Mouse (Mus musculus) mesoderm, embryonic 11.5 days (tissue): ENCODE data around the gene Fam126a.

Experiments
- DNase-seq: peaks from one replicate; pipeline ENCODE4 v3.0.0-alpha.2; 2012; ENCODE audit warnings: low read depth, low spot score

The Fam126a gene

DNA sequence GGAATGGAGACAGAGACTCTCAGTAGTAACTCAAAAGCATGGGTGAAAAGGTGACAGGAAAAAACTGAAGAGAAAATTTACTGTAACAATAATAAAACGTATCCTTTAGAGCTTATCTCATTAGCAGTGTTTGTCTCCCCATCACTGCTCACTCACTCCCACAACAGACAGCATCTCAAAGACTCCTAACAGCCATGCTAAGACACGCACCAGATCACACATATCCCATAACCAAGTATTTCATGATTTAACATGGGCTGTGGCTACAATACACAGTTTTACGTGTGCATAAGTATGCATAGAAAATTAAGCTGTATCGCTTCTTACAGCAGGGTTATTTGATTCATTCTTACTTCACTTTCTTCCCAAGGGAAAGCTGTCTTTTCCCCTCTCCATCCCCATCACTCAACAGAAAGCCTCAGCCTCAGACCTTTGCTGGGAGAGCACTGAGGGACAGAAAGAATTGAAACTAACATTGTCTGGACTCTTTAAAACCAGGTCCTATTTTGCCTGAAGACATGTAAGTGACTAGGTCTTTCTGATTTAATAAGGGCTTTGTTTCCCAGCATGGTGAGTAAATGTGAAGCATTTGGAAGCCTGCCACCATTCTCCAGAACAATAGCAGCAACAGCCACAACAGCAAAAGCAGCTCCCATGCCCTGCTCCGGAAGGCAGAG lies 37.5 kb downstream of the Fam126a start:
- no peak for DNase-seq

- no peak for DNase-seq
Observed at GRCm38 (mm10) chr5:23990001-23990400, 40.5 kb downstream of the Fam126a start.

- no peak for DNase-seq
Observed at GRCm38 (mm10) chr5:23987792-23988191, 42.7 kb downstream of the Fam126a start.

- no peak for DNase-seq
Observed at GRCm38 (mm10) chr5:23982081-23982480, 48.4 kb downstream of the Fam126a start.

DNA sequence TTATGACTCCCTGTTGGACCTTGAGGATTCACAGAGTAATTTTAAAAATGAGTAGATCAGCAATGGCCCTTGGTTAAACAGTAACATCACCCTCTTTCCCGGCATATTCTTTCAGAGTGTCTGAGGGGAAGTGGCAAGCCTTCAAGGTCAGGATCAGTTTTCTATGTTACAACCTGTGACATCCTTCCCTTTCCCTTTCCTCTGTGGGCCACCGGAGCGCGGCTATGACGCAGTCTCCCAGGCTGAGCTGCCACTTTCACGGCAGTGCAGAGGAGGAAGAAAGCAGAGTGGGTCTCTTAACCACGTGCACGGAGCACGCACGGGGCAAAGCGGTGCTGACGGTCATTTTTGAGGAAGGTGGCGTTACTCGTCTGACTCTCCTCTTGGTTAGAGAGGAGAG lies 52.0 kb downstream of the Fam126a start:
- no peak for DNase-seq

GRCm38 (mm10) chr5:23974994-23975575 lies 55.4 kb downstream of the Fam126a start:
- no peak for DNase-seq

GRCm38 (mm10) chr5:23967705-23968104 lies 62.8 kb downstream of the Fam126a start:
- DNase-seq: no peak

DNA sequence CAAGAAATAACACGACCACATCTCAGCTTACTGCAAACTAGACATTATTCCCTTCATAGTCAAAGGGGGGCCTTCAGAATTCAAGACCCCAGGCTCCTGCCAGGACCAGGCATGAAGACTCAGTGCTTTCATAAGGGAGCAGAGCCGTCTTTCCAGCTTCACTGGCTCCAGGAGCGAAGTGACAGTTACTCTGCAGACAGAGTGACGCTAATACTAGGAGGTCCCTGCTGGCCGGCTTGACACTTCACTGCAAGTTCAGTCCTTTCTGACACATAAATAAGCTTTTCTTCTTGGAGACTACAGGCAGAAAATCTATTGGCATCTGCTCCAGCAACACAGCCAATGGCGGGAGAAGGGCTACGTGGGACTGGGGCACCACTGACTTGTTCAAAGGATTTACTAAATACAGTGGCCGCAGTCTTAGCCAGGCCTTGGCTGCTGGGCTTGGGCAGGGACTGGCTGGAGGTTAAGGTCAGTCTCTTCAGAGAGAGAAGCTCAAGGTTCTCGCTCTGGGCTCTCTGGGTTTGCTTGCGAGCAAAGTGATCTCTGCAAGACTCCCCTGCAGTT lies 65.8 kb downstream of the Fam126a start:
- DNase-seq: no peak

GRCm38 (mm10) chr5:23953047-23953446 lies 77.4 kb downstream of the Fam126a start:
- DNase-seq: no peak

GRCm38 (mm10) chr5:23948071-23948470 lies 82.4 kb downstream of the Fam126a start:
- no peak for DNase-seq

GRCm38 (mm10) chr5:23945056-23945455 lies 85.4 kb downstream of the Fam126a start:
- DNase-seq: no peak

DNA sequence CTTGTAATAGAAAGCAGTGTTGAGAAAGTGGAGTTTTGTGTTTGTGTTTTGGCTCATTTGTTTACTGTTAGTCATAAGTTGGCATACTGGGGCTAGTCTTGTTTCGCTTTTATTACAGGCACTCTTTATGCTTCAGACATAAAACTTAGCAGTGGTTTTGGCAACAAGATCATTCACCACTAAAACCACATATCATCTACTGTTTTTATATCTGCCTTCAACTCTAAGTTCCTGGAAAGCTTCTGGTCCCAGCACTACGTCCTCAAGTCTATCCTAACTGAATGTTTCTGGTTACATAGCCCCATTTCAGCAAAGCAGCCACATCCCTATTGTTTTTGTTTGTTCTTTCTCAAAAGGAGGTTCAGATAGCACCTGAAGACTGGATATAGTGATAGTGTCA lies 87.0 kb downstream of the Fam126a start:
- DNase-seq: no peak

DNA sequence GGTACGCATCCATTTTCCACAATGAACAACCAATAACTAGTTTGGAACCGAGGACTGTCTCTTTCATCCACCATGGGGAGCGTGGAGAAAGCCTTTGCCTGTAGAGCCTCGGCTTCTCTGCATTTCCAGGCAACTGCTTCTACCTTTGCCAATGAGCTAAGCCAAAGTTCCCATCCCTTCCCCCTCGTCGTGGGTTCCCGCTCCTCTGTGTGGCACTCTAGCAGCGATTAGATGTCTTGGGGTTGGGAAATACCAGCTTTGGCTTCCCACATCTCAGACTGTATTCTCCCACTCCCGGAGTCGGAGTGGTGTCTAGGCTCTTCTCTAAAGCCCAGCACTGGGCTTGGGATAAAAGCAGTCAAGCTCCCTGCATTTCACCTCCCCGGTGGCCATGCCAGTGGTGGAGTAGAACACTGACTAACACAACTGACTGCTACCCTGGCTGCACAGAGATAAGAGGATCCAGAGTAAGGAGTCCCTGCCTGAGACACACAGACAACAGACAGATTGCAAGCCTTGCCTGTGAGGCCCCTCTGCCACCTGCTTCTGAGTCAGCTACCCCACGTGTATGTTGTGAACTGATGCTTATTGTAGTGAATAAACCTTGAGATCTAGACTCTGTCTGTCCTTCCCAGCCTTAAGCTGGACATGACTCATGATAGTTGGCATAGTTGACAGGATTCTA lies 106.9 kb downstream of the Fam126a start:
- no peak for DNase-seq

GRCm38 (mm10) chr5:23922516-23923291 lies 107.8 kb downstream of the Fam126a start:
- no peak for DNase-seq

DNA sequence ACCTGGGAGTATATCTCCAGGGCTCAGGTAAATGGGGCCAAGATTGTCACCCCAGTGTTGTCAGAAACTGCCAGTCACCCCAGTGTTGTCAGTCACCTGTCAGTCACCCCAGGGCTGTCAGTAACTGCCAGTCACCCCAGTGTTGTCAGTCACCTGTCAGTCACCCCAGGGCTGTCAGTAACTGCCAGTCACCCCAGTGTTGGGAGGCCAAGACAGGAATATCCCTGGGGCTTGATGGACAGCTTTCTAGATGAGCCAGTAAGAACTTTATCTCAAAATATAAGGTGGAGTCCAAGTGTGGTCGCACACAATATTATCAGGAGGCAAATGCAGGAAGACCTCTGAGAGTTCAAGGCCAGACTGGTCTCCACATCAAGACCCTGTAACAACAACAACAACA lies 109.2 kb downstream of the Fam126a start:
- DNase-seq: no peak

- DNase-seq: no peak
Observed at GRCm38 (mm10) chr5:23919892-23920731, 110.4 kb downstream of the Fam126a start.

GRCm38 (mm10) chr5:23917301-23917700 lies 113.2 kb downstream of the Fam126a start:
- DNase-seq: no peak

DNA sequence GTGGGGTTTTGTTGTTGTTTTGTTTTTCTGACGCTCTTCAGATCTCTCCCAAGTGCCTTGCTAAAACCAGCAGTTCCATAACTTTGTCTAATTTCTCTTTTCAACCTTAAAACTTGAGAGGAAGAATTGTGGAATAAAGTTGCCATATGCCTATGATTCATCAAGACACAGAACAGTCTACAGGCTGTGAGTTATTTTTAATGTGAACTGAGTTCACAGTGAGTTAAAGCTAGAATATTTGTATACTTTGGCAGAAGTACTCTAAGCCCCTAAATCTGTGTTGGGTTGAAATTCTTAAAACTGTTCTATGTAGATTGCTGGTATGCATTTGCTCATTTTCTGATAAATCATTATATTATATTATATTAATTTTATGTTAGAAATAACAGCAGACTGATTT lies 118.9 kb downstream of the Fam126a start:
- DNase-seq: no peak

DNA sequence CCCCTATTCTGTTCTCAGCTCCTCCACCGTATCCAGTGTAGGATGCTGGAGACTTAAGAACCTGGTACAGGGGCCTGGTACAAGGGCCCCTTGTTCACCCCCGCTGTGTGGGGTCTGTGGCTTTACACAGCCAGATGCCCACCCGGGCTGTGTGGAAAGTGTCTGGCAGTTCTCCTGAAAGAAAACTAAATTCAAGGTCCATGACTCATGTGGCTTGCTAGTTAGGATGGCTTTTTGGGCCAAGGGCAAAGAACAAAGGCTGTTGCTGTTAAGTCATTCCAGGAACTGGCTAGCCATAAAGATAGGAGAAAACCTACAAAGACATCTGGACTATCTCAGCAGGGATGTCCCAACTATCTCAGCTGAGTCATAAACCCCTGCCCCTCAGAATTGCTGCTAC lies 121.2 kb downstream of the Fam126a start:
- DNase-seq: no peak

GRCm38 (mm10) chr5:23908486-23909090 lies 121.9 kb downstream of the Fam126a start:
- DNase-seq: no peak

DNA sequence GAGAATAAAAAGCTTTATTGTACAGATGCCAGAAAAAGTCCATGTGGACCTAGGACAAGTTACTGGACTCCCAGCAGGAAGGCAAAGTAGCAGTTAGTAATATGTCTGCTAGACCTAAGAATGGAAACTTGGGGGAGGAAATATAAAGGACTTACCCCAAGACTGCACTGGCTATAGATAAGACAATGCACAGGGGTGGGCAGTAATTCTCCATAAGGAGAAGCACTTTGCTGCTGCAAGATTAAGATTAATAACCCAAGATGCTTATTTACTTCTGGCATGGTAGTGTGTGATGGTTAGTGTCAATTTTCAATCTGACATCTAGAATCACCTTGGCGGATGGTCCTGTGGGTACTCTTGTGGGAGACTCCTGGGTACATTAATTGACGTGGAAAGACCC lies 128.3 kb downstream of the Fam126a start:
- DNase-seq: no peak
